Mouse (Mus musculus) small intestine, adult 2 months (tissue): ENCODE results near the gene Gm21992.

Source experiments
- CTCF ChIP-seq: fragments of 200-500 bp; IDR thresholded peaks from 2 replicates; pipeline ENCODE4 v1.5.1; 2012; ENCODE audit warnings: low read depth, mild to moderate bottlenecking, control low read depth, inconsistent platforms, low read length, moderate library complexity, mixed read lengths; ENCODE audit not compliant: insufficient replicate concordance, insufficient read length; ENCODE audit errors: extremely low read depth
- POLR2A ChIP-seq: fragments of 200-500 bp; IDR thresholded peaks from 2 replicates; pipeline ENCODE4 v1.6.1; 2012; ENCODE audit warnings: low read depth, mild to moderate bottlenecking, control low read depth, inconsistent platforms, low read length, moderate library complexity

DNA sequence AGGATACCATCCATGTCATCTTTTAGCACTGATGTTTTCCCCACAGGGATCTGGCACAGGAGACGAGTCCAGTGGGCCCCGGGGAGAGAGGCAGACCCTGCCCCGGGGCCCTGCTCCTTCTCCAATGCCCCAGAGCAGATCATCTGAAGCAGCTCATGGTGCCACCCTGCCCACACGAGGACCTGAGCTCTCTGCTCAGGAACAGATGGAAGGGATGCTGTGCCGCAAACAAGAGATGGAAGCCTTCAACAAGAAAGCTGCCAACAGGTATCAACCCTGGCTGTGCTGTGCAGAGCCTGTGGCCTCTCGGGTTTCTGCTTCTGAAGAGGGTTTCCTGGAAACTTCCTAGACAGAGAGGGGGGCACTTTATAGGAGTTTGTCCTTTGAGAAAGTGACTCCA is 61.4 kb downstream of the Gm21992 start:
- TF ChIP-seq CTCF = no peak
- no peak for TF ChIP-seq POLR2A
